Mouse (Mus musculus) ovary, postnatal 36 days (tissue): Measurements from ENCODE around the gene Glb1l2.

Experiments used
- DNase-seq: peaks from one replicate; pipeline ENCODE4 v3.0.0; 2022; ENCODE audit warnings: low spot score, mixed read lengths

Gene Glb1l2

DNA sequence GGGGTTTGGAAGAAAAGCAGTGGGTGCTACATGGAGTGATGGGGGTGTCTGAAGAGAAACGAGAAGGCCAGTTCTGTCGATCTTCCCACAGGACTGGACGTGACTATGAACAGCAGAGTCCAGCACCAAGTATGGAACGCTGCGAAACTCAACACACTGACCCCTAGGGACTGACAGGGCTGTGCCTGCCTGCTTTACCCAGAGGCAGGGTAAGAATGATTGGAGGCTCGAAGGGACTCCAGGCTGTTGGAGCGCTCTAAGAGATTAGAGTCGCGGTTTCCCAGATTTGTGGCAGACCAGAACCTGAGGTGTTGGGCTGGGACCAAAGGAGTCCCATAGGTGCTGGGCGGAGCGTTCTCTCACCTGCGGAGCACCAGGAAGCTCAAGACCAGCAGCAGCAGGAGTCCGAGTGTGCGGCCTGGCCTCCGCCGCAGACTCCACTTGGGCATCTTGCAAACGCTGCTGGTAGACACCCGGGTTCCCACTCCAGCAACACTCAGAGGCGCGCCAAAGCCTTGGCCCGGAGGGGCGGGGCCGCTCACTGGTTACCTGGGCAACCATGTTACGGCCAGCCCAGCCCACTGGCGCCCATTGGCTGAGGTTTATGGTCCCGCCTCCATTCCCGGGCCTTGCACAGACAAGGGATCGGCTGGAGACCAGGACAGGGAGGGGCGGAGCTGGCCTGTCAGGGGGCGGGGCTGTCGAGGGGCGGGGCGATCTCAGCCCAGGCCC lies at the start of gene Glb1l2:
TSS of gene Glb1l2 (minus strand) at position 534 of the 732 bp plus-strand sequence.
- peak; percentile 94 for DNase-seq

DNA sequence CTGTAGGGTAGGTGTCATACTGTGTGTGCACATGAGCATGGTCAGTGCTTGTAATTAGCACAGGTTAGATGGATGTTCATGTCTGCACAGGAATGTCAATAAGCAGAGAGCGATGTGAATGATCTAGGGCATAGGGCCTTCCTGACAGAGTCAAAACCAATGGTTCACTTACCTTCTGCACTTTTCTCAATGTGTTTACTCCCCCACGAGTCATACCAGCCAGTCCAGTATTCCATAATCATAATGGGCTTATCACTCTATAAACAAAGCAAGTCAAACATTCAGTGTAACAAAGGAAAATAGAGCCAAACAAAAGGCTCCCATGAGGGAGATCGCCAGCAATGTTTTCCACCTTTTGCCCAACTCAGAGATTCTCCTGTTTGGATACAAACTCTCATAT lies 24.8 kb upstream of the Glb1l2 start:
- DNase-seq, result no peak

DNA sequence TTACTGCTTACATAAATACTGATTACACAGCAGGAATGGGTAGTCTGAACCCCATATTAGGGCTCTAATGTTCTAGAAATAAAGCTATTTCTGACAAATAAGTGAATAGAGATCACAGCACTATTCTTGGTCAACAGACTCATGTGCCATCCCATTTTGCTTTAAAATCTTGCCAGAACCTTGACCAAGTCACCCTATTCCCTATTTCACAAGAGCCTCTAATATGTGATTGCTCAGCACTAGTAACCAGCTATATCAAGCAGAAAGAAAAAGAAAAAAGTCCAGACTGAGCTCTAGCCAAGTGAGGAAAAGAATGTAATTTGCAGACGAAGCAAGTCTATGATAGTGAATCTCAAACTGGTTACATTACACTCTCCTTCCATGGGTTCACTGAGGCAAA lies 13.7 kb upstream of the Glb1l2 start:
- no peak for DNase-seq

DNA sequence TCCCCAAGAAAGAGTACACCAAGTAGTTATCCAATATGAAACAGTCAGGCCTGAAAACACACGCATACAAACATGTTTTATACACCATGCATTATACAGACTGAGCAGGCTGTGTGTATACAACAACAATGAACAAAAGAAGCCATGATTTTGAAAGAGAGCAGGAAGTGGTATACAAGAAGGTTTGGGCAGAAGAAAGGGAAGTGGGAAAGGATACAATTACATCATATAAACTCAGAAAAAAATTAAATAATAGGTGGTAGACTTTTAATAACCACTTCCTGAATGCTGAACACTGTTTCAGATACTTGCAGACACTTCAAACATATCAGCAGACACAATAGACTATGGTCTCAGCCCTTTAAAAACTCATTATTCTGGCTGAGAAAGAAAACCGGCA lies 2.5 kb upstream of the Glb1l2 start:
- DNase-seq, result no peak

DNA sequence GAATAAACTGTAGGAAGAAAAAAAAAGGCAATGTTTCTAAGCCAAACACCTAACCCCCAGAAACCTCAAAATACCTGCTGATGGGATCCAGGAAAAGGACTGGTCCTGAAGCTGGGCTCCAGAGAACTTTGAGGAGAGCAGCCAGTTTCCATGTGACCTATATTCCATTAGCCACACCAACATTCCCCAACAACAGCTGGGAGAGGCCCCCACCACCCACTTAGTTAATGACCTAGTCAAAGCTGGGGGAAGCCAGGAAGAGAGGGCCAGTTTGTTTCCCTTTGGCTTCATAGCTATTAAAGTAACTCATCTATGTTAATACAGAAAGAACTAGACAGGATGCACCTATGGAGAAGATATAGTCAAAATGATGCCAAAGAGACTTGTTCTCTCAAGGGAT lies 1.9 kb downstream of the Glb1l2 start:
- no peak for DNase-seq

DNA sequence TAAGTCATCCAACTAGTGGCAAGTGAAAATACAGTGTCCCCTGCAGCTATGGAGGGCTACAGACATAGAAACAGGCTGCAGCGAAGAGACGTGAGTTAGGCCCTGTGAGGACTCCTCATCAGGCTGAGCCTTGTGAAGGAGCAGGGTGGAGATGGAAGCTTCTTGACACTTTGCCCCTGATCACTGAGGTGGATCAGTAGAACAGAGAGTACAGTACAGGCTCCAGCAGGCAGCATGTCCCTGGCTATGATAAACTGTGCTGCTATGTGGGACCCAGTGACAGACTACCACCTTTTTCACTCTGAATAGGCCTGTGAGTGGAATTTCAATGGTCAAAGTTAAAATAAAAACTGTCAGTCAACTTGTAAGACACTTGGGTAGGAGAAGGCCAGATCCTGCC lies 5.9 kb downstream of the Glb1l2 start:
- DNase-seq, result no peak

DNA sequence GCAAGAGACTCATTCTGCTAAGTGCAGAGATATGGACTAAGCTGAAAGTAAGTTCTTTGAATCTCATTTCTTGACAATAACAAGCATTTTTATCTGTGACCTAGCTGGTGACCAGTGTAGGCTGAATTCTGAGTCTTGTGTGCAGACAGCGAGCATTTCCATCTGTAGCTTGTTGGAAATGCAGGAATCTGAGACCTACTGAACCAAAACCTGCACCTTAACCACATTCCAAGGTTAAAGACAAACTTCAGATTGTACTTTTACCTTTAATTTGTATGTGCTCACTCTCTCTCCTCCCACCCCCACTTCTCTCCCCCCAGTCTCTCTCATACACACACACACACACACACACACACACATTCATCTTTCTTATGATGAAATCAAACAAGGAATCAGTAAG lies 7.5 kb downstream of the Glb1l2 start:
- DNase-seq, result no peak

DNA sequence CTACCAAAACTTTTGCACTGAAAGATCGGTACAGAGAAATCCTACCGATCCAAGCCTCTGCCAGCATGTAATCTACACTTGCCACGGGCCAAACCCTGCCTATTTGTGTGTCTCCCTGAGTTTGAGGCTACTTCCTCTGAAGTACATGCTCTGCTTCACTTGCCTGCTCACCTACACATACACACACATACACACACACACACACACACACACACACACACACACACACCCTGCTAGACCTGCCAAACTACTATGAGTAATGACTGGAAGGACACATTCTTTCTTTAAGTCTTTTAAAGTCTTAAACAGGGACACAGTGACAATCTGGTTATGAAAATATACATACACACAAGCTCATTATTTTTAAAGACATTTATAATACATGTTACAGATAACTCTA lies 8.1 kb downstream of the Glb1l2 start:
- DNase-seq, result no peak

DNA sequence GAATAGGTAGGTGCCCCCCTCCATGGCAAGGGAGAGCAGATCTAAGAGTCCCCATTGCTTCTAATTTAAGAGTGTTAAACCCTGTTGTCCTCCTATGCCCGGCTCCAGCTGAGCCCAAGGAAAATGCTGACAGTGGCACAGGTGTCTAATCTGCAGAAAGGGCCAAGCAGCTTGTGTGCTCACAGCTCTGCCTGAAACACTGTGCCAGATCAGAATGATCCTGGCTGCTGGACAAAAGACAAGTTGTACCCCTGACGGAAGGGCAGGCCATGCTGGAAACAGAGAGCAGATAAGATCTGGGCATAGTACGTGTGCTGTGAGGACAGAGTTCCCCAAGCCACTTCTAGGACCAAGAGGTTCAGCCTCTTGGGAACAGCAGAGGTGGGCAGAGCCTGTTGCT lies 13.4 kb downstream of the Glb1l2 start:
- DNase-seq, result no peak

DNA sequence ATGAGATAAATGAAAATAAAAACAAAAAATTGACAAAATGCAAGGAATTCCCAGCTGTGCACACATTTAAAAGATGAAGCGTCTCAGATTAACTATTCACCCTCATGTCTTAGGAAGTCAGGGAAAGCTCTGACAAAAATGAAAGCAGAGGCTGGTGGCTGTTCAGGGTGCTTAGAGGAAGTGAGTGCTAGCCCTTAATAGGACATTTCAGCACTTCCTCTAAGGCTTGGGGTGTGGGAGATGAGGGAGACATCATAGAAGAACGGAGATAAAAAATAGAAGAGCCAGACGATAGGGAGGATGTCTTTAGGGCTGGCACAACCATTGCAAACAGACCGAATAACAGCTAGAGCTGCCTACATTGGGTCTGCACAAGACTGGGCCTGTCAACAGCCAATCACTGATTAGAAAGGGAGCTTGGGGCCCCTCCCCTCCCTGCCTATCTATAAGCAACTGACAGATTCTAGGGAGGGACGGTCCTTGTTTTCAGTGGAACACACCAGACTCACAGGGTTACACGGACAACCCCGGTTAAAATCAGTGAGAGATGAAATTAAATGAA lies 22.8 kb downstream of the Glb1l2 start:
- no peak for DNase-seq

DNA sequence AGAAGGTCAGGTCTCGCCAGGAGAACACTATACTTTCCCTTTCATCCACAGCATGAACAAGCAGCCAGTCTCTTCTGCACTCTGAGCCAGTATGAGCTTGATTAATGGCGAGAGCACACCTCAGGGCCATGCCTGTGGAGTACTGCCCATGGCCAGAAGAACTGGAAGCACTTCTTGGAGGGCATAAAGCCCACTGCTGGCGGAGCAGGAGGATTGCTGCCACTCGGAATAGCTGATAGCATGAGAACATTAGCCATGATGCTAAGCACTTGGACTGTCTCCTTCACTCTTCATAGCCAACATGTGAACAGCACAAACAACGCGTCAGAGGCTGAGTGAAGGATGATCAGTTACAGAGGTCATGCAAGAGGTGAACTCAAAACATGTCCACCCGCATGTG lies 27.8 kb downstream of the Glb1l2 start:
- no peak for DNase-seq

DNA sequence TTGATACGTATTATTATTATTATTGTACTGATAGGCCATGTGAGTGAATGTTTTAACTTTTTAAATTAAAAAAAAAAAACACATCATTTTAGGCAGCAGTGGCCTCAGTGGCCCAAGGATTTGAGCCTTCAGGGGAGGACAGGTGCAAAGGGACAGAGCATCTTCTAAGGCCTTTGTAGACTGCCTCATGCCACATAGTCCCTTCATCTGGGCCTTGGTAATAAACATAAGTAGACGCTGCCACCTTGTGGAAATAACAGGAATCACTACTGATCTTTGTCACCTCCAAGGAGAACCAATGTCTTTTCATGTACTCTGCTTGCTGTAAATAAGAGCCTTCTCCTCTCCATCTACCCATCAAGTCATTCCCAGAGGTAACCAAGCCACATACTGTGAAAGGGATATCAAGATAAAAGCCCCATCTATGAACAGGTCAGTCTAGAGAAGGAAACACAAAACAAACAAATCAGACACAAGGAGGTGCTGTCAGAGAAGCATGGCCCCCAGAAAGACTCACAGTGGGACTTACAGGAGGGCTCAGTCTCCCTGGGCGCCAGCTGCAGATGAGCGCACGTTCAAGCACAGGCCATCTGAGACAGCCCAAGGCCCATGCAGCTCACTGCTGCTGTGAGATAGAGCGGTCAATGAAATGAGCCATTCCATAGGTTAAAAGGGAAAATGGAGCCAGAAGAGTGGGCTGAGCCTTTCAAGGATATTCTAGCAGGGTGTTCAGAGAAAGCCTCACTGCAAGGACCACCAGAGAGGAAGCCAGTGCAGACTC lies 30.0 kb downstream of the Glb1l2 start:
- no peak for DNase-seq

DNA sequence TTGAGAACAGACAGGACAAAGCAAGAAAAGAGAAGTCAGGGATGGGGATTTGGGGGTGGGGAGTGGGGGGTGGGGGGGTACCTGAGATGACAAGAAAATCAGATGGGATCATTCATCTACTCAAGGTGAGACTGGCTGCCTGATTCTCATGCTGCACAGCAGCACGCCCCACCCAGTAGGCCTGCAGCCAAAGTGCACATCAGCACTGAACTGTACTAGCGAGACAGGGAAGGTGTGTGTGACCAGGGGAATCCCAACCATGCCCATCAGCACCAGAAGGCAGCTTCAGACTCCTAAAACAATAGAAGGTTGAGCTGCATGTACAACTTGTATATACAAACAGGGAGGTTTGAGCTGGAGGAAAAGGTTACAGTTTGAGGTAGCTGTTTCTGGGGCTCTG lies 30.6 kb downstream of the Glb1l2 start:
- DNase-seq, result no peak

DNA sequence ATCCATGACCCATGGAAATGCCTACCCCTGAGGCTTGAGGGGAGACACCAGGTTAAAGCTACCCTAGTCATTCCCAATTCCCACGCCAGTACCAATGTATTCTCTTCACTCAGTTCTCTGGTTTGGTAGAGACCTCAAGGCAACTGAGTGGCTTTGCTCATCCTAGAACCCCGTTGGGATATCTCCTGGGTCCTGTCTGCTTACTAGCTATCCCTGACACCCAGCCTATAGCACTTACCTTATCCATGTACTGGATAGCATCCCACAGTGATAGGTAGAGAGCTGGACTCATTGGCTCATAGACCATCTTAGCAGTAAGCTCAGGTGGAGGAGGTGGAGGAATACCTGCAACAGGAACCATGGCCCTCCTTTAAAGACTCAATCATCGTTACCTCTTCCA lies 38.1 kb downstream of the Glb1l2 start:
- DNase-seq, result no peak

DNA sequence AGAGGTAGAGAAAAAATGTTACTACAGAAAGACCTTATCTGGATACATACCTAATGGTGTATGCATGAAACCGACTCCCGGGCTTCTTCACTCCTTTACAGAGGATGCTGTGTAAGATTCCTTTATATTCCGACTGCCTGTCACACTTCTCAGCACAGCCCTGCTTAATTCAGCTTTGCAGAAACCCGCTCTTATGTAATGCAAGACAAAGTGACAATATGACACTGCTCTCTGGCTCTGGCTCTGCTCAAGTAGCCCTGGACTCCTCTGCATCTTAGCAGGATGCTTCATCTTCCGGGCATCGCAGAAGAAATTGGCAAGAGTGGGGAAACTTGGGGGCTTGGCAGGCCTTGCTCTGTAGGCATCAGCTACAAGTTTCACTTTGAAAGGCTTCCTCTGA lies 43.8 kb downstream of the Glb1l2 start:
- DNase-seq, result no peak

DNA sequence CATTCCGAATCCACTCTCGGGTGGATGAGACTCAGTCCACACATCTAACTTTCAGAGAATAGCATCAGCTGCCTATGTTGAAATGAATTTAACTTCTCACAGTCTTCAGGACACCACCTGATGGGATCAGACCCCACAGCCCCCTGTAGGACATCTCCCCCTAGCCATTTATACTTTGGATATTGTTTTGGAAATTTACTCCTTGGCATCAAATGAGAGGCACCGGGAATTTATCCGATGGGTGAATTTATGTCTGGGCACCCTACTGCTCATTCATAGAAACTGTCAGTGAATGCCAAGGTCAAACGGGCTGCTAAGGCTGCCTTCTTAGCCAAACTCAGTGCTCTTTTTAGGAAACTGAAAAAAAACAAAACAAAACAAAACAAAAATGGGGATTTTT lies 45.7 kb downstream of the Glb1l2 start:
- no peak for DNase-seq

DNA sequence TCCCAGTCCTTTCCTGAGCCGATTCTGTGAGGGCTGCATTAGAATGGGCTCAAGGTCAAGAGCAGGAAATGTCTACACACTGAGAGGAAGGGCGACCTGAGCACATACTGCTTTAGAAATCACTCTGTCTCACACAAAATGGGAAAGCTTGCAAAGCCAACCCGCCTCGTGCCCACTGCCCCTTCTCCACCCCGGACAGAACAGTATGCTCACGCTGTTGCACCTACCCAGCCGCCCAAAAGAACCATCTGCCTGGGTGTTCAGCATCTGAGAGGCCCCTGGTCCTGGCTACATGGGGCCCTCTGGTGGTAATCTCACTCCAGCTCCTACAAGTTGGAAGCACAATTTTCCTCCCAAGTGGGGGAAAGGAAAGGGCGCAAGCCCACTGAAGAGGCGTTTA lies 46.2 kb downstream of the Glb1l2 start:
- peak; percentile 31 for DNase-seq

DNA sequence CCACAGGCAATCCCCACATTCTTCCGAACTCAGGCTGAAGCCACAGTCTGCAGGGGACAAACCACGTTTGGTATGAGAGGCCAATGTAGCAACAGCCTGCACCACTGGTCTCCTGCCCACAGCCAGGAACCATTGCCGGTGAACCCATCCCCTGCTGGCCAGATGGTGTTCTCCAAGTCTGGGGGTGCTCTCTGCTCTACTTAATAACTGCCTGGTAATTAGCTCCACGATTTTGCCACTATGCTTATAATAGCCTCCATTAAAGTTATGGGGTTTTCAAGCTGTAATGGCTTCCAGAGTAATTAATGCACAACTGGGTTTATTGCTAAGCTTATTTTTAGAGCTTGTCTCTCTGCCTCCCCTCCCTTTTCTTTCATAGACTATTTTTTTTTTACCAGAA lies 57.4 kb downstream of the Glb1l2 start:
- DNase-seq, result no peak

DNA sequence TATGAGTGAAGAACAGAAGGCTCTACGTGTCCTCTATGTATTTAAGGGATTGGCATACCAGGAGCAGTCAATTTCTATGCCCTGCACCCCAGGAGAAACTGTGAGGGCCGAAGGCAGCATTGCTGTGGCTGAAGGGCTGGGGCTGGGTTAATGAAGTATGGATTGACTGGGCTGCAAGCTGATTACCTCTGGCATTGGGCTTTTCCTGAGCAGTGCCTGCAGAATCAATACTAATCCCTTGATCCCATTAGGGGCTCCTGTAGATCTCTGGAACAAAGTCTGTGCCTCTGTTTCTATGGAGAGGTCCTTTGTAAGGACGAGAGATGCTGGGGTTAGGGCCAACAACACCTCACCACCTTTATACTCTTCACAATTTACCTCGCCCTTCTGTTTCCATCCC lies 59.1 kb downstream of the Glb1l2 start:
- no peak for DNase-seq

DNA sequence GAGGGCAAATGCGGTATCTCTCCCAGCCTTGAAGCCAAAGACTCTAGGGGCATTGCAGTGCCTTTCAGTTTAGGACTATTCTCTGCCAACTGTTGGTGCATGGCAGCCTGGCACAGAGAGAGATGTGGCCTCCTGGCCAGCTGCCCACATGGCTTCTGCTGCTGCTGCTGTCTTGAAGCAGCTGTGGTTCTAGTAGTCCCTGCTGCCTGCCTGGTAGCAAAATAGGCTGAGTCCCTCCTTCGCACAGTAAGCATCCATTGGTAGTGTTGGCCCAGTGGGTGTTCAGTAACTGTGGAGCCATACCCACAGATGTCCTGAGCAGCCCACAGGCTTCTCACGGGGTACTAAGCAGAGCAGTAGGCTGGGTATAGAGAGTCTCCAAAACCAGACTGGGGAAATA lies 63.5 kb downstream of the Glb1l2 start:
- DNase-seq, result no peak

DNA sequence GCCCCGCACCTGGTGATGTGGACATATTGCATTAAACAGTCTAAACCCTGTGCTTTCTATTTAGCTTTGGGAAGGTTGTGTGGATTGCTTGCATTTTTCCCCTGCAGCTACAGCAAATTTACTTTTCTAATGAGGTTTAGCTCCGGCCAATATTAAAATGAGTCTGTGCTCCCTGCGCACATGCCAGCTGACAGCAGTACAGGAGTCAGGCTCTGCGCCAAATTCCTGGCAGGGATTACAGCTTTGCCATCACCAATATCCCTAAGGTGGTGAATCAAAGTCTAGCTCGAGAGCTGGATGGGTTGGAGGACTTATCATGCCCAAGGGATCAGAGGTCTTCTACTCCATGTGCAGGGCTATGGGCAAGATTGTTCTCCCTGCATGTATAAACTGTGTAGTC lies 69.2 kb downstream of the Glb1l2 start:
- DNase-seq, result no peak

DNA sequence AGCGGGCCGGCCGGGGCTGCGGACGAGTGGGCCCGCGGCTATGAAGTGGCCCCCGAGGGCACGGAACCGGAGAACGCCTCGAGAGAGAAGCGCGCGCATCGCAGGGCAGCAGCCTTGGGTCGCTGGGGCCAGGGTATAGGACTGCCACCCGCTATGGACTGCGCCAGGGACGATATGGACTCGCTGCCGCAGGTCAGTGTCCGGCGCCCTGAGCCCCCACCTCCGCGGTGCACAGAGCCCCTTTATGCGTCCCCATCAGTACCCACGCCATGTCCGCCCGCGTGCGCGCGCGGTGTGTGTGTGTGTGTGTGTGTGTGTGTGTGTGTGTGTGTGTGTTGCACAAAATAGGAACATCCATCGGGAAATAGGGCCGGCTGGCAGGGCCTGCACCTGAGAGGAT lies 72.3 kb downstream of the Glb1l2 start:
- DNase-seq, result no peak

DNA sequence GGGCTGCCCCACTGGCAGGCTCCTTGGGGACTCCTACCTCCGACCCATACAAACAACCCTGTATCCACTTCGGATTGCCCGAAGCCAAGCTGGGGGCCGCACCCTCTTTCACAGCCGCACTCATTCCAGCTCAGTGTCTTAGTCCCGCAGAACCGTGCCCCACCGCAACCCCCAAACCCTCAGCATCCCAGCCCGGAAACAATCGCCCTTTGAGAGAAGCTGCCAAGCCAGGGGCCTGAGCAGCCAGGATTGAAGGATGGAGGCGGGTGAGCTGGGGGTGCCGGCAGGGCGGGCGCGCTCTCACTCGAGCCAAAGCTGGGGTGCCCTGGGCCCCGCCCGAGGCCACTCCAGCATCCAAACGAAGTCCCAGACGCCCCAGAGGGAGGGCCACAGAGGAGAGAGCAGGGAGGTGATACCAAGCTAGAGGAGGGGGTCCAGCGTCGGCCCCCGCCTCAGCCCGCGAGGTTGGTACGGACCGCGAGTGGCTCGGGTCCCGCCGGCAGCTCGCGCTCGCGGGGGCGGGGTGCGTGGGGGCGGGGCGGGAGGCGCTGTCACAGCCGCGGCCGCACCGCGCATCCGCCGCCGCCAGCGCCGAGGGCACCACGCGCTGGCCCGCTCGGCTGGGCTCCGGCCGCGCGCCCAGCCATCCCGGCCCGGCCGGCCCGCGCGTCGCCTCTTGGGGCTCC lies 72.9 kb downstream of the Glb1l2 start, which contains the start of gene B3gat1:
TSS of gene B3gat1 (plus strand) at position 523 of the 686 bp plus-strand sequence.
- DNase-seq, result no peak
